Comparison of ENCODE assay signal across 8 mouse cellular contexts in genomic region chr15:26365344-26365743, GRCm38 (mm10). TPM values are rescaled to one million over a fixed set of nuclear protein-coding genes. Genes with fewer than 3 reads are reported as not detected.
DNase-seq lines count a peak whose midpoint lies in the region; ATAC-seq and TF ChIP-seq lines count a peak whose summit lies in the region.

No protein-coding gene starts in this region.

- H3K4me2 ChIP-seq in kidney, embryonic 14.5 days (replicated peaks; ENCODE audit: low read depth, low read length), result no peak overlapping the region
- H3K4me2 ChIP-seq in midbrain, embryonic 11.5 days, result no peak overlapping the region

- no peak overlapping the region for H3K9ac ChIP-seq in kidney, embryonic 14.5 days (ENCODE audit: low read depth, low read length)
- H3K9ac ChIP-seq in midbrain, embryonic 11.5 days (ENCODE audit: low read length), result no peak overlapping the region

- no peak overlapping the region for H3K27ac ChIP-seq in kidney, embryonic 14.5 days (ENCODE audit: low read depth, low read length)
- no peak overlapping the region for H3K27ac ChIP-seq in kidney, adult 2 months (ENCODE audit: insufficient read depth, low read depth, low read length)
- H3K27ac ChIP-seq in hindbrain, embryonic 10.5 days, result no peak overlapping the region
- no peak overlapping the region for H3K27ac ChIP-seq in midbrain, embryonic 11.5 days (ENCODE audit: low read depth, low read length)

- 15% methylated on average over 7 of the region's 7 CpGs for WGBS in kidney, embryonic 14.5 days
- WGBS in kidney, adult 2 months, result 14% methylated on average over 7 of the region's 7 CpGs
- WGBS in hindbrain, embryonic 10.5 days, result 35% methylated on average over 7 of the region's 7 CpGs
- 34% methylated on average over 7 of the region's 7 CpGs for WGBS in midbrain, embryonic 11.5 days

- no peaks in the 10 kb centered on the region for H3K9me3 ChIP-seq in kidney, embryonic 14.5 days (ENCODE audit: control insufficient read depth, low read length)
- H3K9me3 ChIP-seq in hindbrain, embryonic 10.5 days, result no peaks in the 10 kb centered on the region
- H3K9me3 ChIP-seq in midbrain, embryonic 11.5 days (ENCODE audit: control insufficient read depth, low read length), result no peaks in the 10 kb centered on the region

- no peaks in the 10 kb centered on the region for H3K4me1 ChIP-seq in kidney, embryonic 14.5 days (ENCODE audit: control insufficient read depth, insufficient read depth, low read length)
- no peaks in the 10 kb centered on the region for H3K4me1 ChIP-seq in kidney, adult 2 months (ENCODE audit: control insufficient read depth, insufficient read depth, low read length)
- peaks cover 5% of the 10 kb centered on the region for H3K4me1 ChIP-seq in hindbrain, embryonic 10.5 days (replicated peaks)
- H3K4me1 ChIP-seq in midbrain, embryonic 11.5 days (ENCODE audit: control insufficient read depth, insufficient read depth, low read length), result no peaks in the 10 kb centered on the region

- H3K27me3 ChIP-seq in kidney, embryonic 14.5 days (ENCODE audit: control insufficient read depth, insufficient read depth, low read length), result no peaks in the 10 kb centered on the region
- H3K27me3 ChIP-seq in kidney, adult 2 months (replicated peaks; ENCODE audit: control insufficient read depth, insufficient read depth, low read length), result no peaks in the 10 kb centered on the region
- no peaks in the 10 kb centered on the region for H3K27me3 ChIP-seq in hindbrain, embryonic 10.5 days (ENCODE audit: insufficient read depth, poor library complexity, severe bottlenecking)
- no peaks in the 10 kb centered on the region for H3K27me3 ChIP-seq in midbrain, embryonic 11.5 days (ENCODE audit: control insufficient read depth, insufficient read depth, low read length)

- DNase-seq in kidney, adult 2 months, result no peak
- peak; percentile 77 for DNase-seq in brain, embryonic 14.5 days (ENCODE audit: low read depth)
- DNase-seq in hindbrain, embryonic 10.5 days (ENCODE audit: low spot score), result peak; percentile 29
- DNase-seq in midbrain, embryonic 11.5 days (ENCODE audit: low spot score, missing footprints), result no peak
- DNase-seq in thymus, postnatal 10 days (ENCODE audit: low spot score in 2 of 2), result no peak
- DNase-seq in thymus, postnatal 14 days, result no peak
- DNase-seq in urinary bladder, postnatal 10 days (ENCODE audit: low spot score), result no peak

- H3K36me3 ChIP-seq in kidney, embryonic 14.5 days (ENCODE audit: control insufficient read depth, insufficient read depth, low read length), result no peaks in the 10 kb centered on the region
- H3K36me3 ChIP-seq in kidney, adult 2 months (ENCODE audit: control insufficient read depth, insufficient read depth, low read length), result no peaks in the 10 kb centered on the region
- no peaks in the 10 kb centered on the region for H3K36me3 ChIP-seq in hindbrain, embryonic 10.5 days
- H3K36me3 ChIP-seq in midbrain, embryonic 11.5 days (ENCODE audit: control insufficient read depth, insufficient read depth, low read length), result no peaks in the 10 kb centered on the region

- no peak for TF ChIP-seq POLR2A in kidney, adult 2 months (IDR thresholded peaks at IDR 0.05; ENCODE audit: low read depth, low read length)
- TF ChIP-seq POLR2A in brain, embryonic 14.5 days (IDR thresholded peaks at IDR 0.05; ENCODE audit: borderline replicate concordance, extremely low read depth, insufficient read depth, insufficient read length, poor library complexity, severe bottlenecking), result no peak

- no peak for TF ChIP-seq CTCF in kidney, adult 2 months (conservative IDR thresholded peaks at IDR 0.05; ENCODE audit: insufficient read depth, insufficient read length, low read depth, low read length)
- no peak for TF ChIP-seq CTCF in brain, embryonic 14.5 days (IDR thresholded peaks at IDR 0.05; ENCODE audit: borderline replicate concordance, extremely low read depth, insufficient read depth, insufficient read length)

- ATAC-seq in kidney, embryonic 14.5 days (ENCODE audit: low FRiP score, low TSS enrichment), result peak; percentile 55; the same call in 1 of the 2 replicates
- peak; percentile 80; the same call in 1 of the 2 replicates for ATAC-seq in midbrain, embryonic 11.5 days (ENCODE audit: low FRiP score)

- H3K4me3 ChIP-seq in kidney, embryonic 14.5 days (ENCODE audit: low read length), result no peak overlapping the region
- H3K4me3 ChIP-seq in kidney, adult 2 months (ENCODE audit: insufficient read depth, low read depth, low read length), result no peak overlapping the region
- H3K4me3 ChIP-seq in hindbrain, embryonic 10.5 days, result no peak overlapping the region
- H3K4me3 ChIP-seq in midbrain, embryonic 11.5 days (ENCODE audit: low read depth, low read length), result no peak overlapping the region

RNA-seq across cellular contexts. Expression of gene March11, which starts 56.5 kb away (rescaled TPM):
- 1.1 and 1.3 TPM in 2 replicates for polyA plus RNA-seq in kidney, embryonic 14.5 days (2014; fragmentation: Nextera tagmentation; extraction: Ambion mirVana)
- polyA plus RNA-seq in kidney, adult 2 months (2012; rRNA removed), result 0.13 and 0.24 TPM in 2 replicates
- polyA plus RNA-seq in brain, embryonic 14.5 days (2012; rRNA removed), result 6.4 and 10.5 TPM in 2 replicates
- 1.4 and 2.2 TPM in 2 replicates for polyA plus RNA-seq in hindbrain, embryonic 10.5 days (2016; fragmentation: Nextera tagmentation; extraction: Ambion mirVana)
- 1.4 and 1.5 TPM in 2 replicates for polyA plus RNA-seq in midbrain, embryonic 11.5 days (2014; fragmentation: Nextera tagmentation; extraction: Ambion mirVana)

Comparison
In these comparisons a context has a peak if more than half of its experiments do, and no peak if none do; other contexts are left out.
1. DNase-seq: peak in brain, embryonic 14.5 days (single experiment) and hindbrain, embryonic 10.5 days (single experiment); none in kidney, adult 2 months (single experiment), midbrain, embryonic 11.5 days (single experiment), thymus, postnatal 10 days (0 of 2), thymus, postnatal 14 days (single experiment) and urinary bladder, postnatal 10 days (single experiment).